Mouse (Mus musculus) 416B (cell line): ENCODE measurements around the gene Ptgr2.
"Not testable (repeated sequence)": the region's sequence is repeated elsewhere in the genome, so short reads cannot be mapped to it uniquely, and the experiment has no call there.

Experiments
- DNase-seq: peaks from one replicate; pipeline ENCODE4 v3.0.0; 2011; ENCODE audit warnings: low read depth

Ptgr2 gene

GRCm38 (mm10) chr12:84284885-84285592 is at the start of gene Ptgr2:
Gene Ptgr2 (plus strand): TSS chr12:84285232.
- peak; percentile 100 for DNase-seq

DNA sequence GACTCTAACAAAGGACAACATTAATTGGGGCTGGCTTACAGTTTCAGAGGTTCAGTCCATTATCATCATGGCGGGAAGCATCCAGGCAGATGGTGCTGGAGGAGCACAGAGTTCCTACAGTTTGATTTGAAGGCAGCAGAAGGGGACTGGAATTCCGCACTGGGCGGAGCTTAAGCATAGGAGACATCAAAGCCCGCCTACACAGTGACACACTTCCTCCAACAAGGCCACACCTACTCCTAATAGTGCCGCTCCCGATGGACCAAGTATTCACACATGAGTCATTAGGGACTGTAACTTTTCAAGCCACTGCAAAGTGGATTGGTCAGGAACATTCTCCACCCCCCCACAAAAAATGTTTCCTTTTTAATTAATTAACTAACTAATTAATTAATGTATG is 49.5 kb upstream of the Ptgr2 start:
- peak; percentile 23 for DNase-seq

DNA sequence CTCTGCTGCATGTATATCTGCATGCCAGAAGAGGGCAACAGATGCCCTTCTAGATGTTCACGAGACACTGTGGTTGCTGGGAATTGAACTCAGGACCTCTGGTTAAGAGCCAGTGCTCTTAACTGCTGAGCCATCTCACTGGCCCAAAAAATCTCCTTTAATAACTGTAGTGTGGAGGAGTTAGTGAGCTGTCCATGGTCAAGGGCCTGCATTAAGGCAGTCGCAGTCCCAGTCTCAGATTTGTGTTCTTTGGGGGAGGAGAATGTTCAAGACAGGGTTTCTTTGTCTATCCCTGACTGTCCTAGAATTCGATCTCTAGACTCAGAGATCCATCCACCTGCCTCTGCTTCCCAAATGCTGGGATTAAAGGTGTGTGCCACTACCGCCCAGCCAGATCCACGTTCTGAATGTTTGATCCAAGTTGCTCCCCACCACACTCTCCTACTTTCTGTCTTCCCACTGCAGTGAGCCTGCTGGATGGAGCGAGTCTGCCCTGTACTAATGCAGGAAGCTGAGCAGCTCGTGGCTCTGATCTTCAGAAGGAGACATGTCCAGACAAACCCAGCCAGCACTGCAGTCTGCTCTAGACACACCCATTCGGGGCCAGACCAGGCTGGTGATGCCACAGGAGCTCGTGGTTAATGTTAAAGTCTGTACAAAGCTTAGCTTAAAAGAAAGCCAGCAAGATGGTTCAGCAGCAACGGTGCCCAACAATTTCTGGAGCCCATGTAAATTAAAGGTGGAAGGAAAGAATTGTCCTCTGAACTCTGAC is 48.9 kb upstream of the Ptgr2 start:
- DNase-seq, result peak; percentile 59

- not testable (repeated sequence) for DNase-seq
Measured at GRCm38 (mm10) chr12:84237036-84237435, 48.0 kb upstream of the Ptgr2 start.

DNA sequence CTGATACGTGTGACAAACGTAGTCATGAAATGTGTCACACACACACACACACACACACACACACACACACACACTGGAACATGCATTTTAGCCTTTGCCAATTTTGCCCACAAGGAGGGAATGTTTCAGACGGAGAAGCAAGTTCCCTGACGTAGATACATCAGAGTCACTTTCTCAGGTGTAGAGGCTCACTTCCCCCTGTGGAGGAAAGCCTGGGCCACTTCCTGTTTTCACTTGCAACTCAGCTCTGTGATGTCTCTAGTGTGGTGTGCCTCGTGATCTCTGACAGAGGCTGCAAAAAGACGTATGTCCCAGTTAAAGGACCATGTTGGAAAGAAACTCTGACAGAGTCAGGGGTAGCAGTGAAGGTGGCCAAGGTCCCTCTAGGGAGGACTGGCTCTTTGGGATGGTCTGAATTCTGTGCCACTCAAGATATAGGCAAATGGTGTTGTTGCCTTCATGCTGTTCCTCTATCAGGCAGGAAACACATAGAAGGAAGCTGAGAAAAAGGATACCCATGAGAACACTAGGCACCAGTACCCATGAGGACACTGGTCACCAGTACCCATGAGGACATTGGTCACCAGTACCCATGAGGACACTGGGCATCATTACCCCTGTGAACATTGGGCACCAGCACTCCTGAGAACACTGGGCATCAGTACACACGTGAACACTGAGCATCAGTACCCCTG is 41.8 kb upstream of the Ptgr2 start:
- peak; percentile 43 for DNase-seq

- no peak for DNase-seq
Measured at GRCm38 (mm10) chr12:84245683-84246082, 39.3 kb upstream of the Ptgr2 start.

DNA sequence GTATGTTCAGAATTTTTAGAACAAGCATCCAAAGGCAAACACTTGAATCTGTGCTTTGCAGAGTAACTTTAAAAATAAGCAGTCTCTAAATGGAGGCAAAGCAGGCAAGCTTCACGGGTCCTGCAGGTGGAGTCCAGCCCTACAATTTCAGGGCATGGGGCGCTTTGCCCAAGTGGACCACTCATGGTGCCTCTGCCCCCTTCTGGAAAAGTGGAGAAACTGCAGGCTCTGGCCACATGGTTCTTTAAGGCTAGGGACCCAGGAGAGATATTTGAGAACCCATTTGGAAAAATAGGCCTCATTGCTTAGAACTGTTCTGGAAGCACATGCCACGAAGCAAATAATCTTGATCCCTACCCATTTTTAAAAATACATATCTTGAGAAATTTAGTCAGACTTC is 35.8 kb upstream of the Ptgr2 start:
- DNase-seq, result peak; percentile 85

GRCm38 (mm10) chr12:84252811-84253210 is 32.2 kb upstream of the Ptgr2 start:
- peak; percentile 59 for DNase-seq

DNA sequence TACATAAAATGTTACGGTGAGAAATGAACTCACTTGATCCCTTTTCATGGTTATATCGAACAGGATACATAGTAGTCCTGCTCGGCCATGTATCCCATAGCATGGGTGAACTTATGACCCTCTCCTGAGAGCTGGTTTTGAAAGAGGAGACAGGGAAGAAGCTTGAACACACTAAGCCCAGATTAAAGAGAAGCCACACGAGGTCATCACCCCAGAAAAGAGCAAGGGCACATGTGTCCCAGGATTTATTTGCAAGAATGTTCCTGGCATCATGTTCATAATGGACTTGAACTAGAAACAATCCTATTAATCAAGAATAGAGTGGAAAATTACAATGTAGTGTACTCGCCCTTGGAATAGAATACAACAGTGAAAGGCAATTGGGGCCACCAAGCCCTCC is 30.1 kb upstream of the Ptgr2 start:
- DNase-seq, result no peak

- DNase-seq, result no peak
Measured at GRCm38 (mm10) chr12:84260363-84260762, 24.7 kb upstream of the Ptgr2 start.

DNA sequence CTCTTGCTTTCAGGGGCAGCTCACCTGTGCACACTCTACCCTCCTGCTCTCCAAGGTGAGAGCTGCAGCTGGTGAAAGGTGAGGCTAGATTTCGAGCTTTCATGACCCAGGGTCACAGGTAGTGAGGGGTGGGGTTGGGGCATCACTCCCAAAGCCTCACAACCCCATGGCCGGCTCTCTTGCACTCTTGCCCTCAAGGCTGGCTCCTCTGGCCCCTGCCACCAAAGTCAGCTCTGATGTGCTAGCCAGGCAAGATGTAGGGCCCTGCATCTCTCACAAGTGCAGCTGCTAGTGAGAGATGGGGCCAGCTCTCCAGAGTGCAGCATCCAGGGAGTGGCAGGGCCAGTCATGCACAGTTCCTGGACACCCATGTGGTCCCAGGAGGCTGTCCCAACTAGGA is 17.8 kb upstream of the Ptgr2 start:
- DNase-seq, result no peak

GRCm38 (mm10) chr12:84273366-84273765 is 11.7 kb upstream of the Ptgr2 start:
- DNase-seq, result no peak

DNA sequence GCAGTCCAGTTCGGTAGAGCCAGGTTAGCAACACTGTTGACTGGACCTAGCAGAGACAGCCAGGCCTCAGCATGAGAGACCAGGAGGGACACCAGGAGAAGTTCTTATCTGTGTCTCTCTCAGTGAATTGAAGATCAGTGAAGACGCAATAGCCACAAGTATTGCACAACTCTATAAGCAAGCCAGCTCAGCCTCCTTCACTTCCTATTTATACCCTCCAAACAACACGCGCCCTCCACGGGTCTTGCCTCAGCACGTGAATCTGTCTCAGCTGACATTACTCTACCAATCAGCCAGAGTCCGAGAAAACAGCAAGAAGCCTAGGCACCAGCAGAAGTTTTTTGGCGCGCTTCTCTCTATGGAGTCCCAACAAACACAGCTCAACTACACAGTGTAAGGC is 9.7 kb upstream of the Ptgr2 start:
- peak; percentile 93 for DNase-seq

DNA sequence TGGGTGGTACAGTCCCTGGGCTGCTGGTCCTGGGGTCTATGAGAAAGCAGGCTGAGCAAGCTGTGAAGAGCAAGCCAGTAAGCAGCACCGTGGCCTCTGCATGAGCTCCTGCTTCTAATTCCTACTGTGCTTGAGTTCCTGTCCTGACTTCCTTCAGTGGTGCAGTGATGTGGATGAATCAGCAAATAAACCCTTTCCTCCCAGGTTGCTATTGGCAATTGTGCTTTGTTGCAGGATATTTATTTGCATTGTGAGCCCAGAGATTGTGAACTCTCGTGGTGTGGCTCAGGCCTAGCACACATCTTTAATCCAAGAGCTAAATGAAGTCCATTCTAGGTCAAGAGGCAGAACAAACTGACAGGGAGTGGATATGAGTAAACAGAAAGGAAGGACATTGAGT is 8.7 kb upstream of the Ptgr2 start:
- peak; percentile 67 for DNase-seq

DNA sequence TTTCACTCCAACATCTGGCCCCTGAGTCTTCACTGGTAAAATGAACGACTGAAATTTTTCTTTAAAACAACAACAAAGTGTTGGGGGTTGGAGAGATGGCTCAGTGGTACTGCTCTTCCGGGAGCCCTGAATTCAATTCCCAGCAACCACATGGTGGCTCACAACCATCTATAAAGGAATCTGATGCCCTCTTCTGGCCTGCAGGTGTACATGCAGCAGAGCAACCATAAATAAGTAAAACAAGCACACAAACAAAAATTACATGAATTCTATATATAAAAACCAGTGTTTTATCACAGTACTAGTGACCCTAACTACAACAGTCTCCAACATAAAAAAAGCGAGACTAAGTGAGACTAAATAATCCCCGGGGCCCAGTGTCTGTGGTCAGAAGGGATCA is 8.2 kb upstream of the Ptgr2 start:
- DNase-seq, result no peak

- DNase-seq, result no peak
Measured at GRCm38 (mm10) chr12:84277832-84278231, 7.2 kb upstream of the Ptgr2 start.

GRCm38 (mm10) chr12:84278901-84279300 is 6.1 kb upstream of the Ptgr2 start:
- no peak for DNase-seq

- DNase-seq, result peak; percentile 25
Measured at GRCm38 (mm10) chr12:84284391-84284790, 641 bp upstream of the Ptgr2 start.

DNA sequence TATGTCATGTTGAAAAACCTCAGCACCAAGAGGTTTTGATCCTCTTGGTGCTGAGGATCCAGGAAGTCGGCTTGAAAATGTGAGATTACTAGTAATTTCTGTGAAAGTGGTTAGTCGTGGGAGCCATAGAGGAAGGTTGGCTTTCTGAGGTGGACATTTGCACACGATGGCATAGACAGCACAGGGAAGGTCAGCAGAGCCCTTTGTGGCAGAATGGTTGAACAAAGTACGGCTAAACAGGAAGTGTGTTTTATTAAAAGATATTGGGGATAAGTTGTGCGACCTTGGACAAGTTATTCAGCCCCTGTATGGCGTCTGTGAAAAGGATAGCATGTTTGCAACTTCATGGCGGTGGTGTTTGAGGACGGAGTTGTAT is 549 bp downstream of the Ptgr2 start:
- DNase-seq, result no peak

DNA sequence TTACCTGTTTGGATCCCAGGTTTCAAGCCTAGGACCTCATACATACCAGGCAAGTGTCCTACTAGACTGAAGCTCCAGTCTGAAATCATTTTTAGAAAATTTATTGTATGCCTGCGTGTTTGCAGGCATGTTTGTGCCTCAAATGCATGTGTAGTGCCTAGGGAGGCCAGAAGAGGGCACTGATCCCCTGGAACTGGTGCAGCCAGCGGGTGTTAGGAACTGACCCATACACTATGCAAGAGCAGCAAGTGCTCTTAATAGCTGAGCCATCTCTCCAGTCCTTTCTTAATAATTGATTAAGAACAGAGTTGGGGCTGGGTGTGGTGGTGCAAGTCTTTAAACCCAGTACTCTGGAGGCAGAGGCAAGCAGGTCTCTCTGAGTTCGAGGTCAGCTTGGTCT is 3.4 kb downstream of the Ptgr2 start:
- DNase-seq, result peak; percentile 80

- no peak for DNase-seq
Measured at GRCm38 (mm10) chr12:84297851-84298250, 12.8 kb downstream of the Ptgr2 start.

- no peak for DNase-seq
Measured at GRCm38 (mm10) chr12:84299265-84299664, 14.2 kb downstream of the Ptgr2 start.

DNA sequence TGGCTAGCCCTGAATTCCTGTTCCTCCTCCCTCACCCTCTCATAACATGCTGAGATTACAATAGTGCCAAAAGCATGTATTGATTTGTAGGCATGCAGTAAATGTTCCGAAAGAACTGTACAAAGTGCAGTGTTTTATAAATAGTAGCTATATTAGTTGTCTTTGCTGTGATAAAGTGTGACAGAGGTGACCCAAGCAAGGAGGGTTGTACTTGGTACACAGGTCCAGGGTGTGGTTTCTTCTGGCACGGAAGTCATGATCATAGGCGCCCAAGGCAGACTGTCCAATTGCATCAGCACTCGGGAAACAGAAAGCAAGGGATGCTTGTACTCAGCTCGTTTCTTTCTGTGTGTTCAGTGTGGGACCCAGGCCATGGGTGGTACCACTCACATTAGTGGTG is 19.1 kb downstream of the Ptgr2 start:
- no peak for DNase-seq
